Mouse (Mus musculus) embryonic facial prominence, embryonic 12.5 days (tissue): Measurements from ENCODE around the gene Slc6a18. TPM values are rescaled to one million over a fixed set of nuclear protein-coding genes. Genes with fewer than 3 reads are reported as not detected.
A peak's percentile ranks its signal among the peaks of the same experiment; 100 is the strongest.
"Not testable (repeated sequence)": the region's sequence is repeated elsewhere in the genome, so short reads cannot be mapped to it uniquely, and the experiment has no call there.

Source experiments
- ATAC-seq: fragments of 200-750 bp; cut with Nextera tagmentation; 2 replicates; pipeline ENCODE4 v1.8.0; 2017; ENCODE audit not compliant: insufficient number of reproducible peaks, insufficient read depth, low FRiP score, low TSS enrichment
- H3K27ac ChIP-seq: fragments of 300-500 bp; sonication (generic); 2 replicates; pipeline ENCODE4 v1.5.1; 2016; ENCODE audit warnings: mild to moderate bottlenecking
- H3K27me3 ChIP-seq: fragments of 300-500 bp; sonication (generic); 2 replicates; pipeline ENCODE4 v1.6.1; 2016; ENCODE audit warnings: mild to moderate bottlenecking, moderate library complexity
- H3K36me3 ChIP-seq: fragments of 300-500 bp; sonication (generic); 2 replicates; pipeline ENCODE4 v1.6.1; 2016; ENCODE audit warnings: mild to moderate bottlenecking
- H3K4me1 ChIP-seq: fragments of 300-500 bp; sonication (generic); 2 replicates; pipeline ENCODE4 v1.6.1; 2016
- H3K4me2 ChIP-seq: fragments of 300-500 bp; sonication (generic); replicated peaks from 2 replicates; pipeline ENCODE4 v1.6.1; 2016; ENCODE audit warnings: mild to moderate bottlenecking, moderate library complexity
- H3K4me3 ChIP-seq: fragments of 300-500 bp; sonication (generic); 2 replicates; pipeline ENCODE4 v1.5.1; 2016; ENCODE audit warnings: mild to moderate bottlenecking
- H3K9ac ChIP-seq: fragments of 300-500 bp; sonication (generic); 2 replicates; pipeline ENCODE4 v1.6.1; 2016; ENCODE audit warnings: mild to moderate bottlenecking, moderate library complexity
- H3K9me3 ChIP-seq: fragments of 300-500 bp; sonication (generic); 2 replicates; pipeline ENCODE4 v1.6.1; 2016; ENCODE audit warnings: mild to moderate bottlenecking, moderate library complexity
- WGBS: fragments of 180-500 bp; shearing (Covaris S2); methylation state at CpG from one replicate; pipeline ENCODE4 v1.1.7; 2016; 5-methylcytosine and 5-hydroxymethylcytosine counted together
- polyA plus RNA-seq: library from polyadenylated mRNA; unstranded; fragments of >200 nt; fragmentation: Nextera tagmentation; extraction: Ambion mirVana; gene quantifications from 2 replicates; pipeline ENCODE4 v1.2.1, GENCODE M21; 2016

Gene Slc6a18
- polyA plus RNA-seq, 1 experiment from 2014 or later, result not detected

GRCm38 (mm10) chr13:73703486-73703885 lies 25.7 kb upstream of the Slc6a18 start:
- not testable (repeated sequence) for H3K27me3 ChIP-seq, H3K27ac ChIP-seq, H3K4me2 ChIP-seq, H3K4me1 ChIP-seq, H3K9me3 ChIP-seq, H3K9ac ChIP-seq, H3K4me3 ChIP-seq, ATAC-seq, H3K36me3 ChIP-seq
- 71% methylated on average over 4 of the region's 4 CpGs for WGBS

GRCm38 (mm10) chr13:73702776-73703175 lies 25.0 kb upstream of the Slc6a18 start:
- Histone ChIP-seq H3K36me3 (no peaks in the 10 kb centered on the region), H3K4me2 (no peak overlapping the region), H3K9ac (no peak overlapping the region), H3K27me3 (no peaks in the 10 kb centered on the region), H3K4me3 (no peak overlapping the region), H3K9me3 (no peaks in the 10 kb centered on the region), H3K4me1 (no peaks in the 10 kb centered on the region), H3K27ac (no peak overlapping the region)
- 88% methylated on average over 4 of the region's 4 CpGs for WGBS
- ATAC-seq, result no peak

GRCm38 (mm10) chr13:73701161-73701883 lies 23.5 kb upstream of the Slc6a18 start:
- Histone ChIP-seq H3K9ac (no peak overlapping the region), H3K27ac (no peak overlapping the region), H3K27me3 (no peaks in the 10 kb centered on the region), H3K4me3 (no peak overlapping the region), H3K36me3 (no peaks in the 10 kb centered on the region), H3K9me3 (no peaks in the 10 kb centered on the region), H3K4me2 (no peak overlapping the region), H3K4me1 (no peaks in the 10 kb centered on the region)
- no peak for ATAC-seq
- 81% methylated on average over 9 of the region's 9 CpGs for WGBS

- no peaks in the 10 kb centered on the region for H3K27me3 ChIP-seq
- ATAC-seq, result no peak
- H3K9me3 ChIP-seq, result no peaks in the 10 kb centered on the region
- no peak overlapping the region for H3K4me3 ChIP-seq
- H3K36me3 ChIP-seq, result no peaks in the 10 kb centered on the region
- no peak overlapping the region for H3K4me2 ChIP-seq
- no peak overlapping the region for H3K9ac ChIP-seq
- no peaks in the 10 kb centered on the region for H3K4me1 ChIP-seq
- 83% methylated on average over 12 of the region's 12 CpGs for WGBS
- no peak overlapping the region for H3K27ac ChIP-seq
Observed at GRCm38 (mm10) chr13:73700554-73700953, 22.7 kb upstream of the Slc6a18 start.

- H3K4me2 ChIP-seq, result no peak overlapping the region
- ATAC-seq, result no peak
- no peak overlapping the region for H3K27ac ChIP-seq
- H3K9ac ChIP-seq, result no peak overlapping the region
- no peaks in the 10 kb centered on the region for H3K4me1 ChIP-seq
- H3K36me3 ChIP-seq, result no peaks in the 10 kb centered on the region
- no peaks in the 10 kb centered on the region for H3K9me3 ChIP-seq
- no peaks in the 10 kb centered on the region for H3K27me3 ChIP-seq
- H3K4me3 ChIP-seq, result no peak overlapping the region
- 89% methylated on average over 6 of the region's 6 CpGs for WGBS
Observed at GRCm38 (mm10) chr13:73699714-73700113, 21.9 kb upstream of the Slc6a18 start.

- no peak for ATAC-seq
- Histone ChIP-seq H3K4me2 (no peak overlapping the region), H3K27ac (no peak overlapping the region), H3K27me3 (no peaks in the 10 kb centered on the region), H3K4me1 (no peaks in the 10 kb centered on the region), H3K4me3 (no peak overlapping the region), H3K9ac (no peak overlapping the region), H3K36me3 (no peaks in the 10 kb centered on the region), H3K9me3 (no peaks in the 10 kb centered on the region)
- WGBS, result 77% methylated on average over 3 of the region's 3 CpGs
Observed at GRCm38 (mm10) chr13:73696529-73696928, 18.7 kb upstream of the Slc6a18 start.

GRCm38 (mm10) chr13:73694972-73695371 lies 17.1 kb upstream of the Slc6a18 start:
- H3K36me3 ChIP-seq, result no peaks in the 10 kb centered on the region
- no peak for ATAC-seq
- H3K4me3 ChIP-seq, result no peak overlapping the region
- H3K9me3 ChIP-seq, result no peaks in the 10 kb centered on the region
- no peak overlapping the region for H3K4me2 ChIP-seq
- H3K27ac ChIP-seq, result no peak overlapping the region
- WGBS, result 90% methylated on average over 1 of the region's 1 CpGs
- H3K4me1 ChIP-seq, result no peaks in the 10 kb centered on the region
- H3K9ac ChIP-seq, result no peak overlapping the region
- H3K27me3 ChIP-seq, result no peaks in the 10 kb centered on the region

- 57% methylated on average over 2 of the region's 2 CpGs for WGBS
Observed at GRCm38 (mm10) chr13:73693333-73693732, 15.5 kb upstream of the Slc6a18 start.

GRCm38 (mm10) chr13:73692249-73692868 lies 14.5 kb upstream of the Slc6a18 start:
- Histone ChIP-seq H3K27ac (no peak overlapping the region), H3K4me3 (no peak overlapping the region), H3K27me3 (no peaks in the 10 kb centered on the region), H3K36me3 (no peaks in the 10 kb centered on the region), H3K9ac (no peak overlapping the region), H3K4me2 (no peak overlapping the region), H3K9me3 (no peaks in the 10 kb centered on the region), H3K4me1 (no peaks in the 10 kb centered on the region)
- 32% methylated on average over 10 of the region's 10 CpGs for WGBS
- ATAC-seq, result peak; percentile 72; the same call in 1 of the 2 replicates

More at GRCm38 (mm10) chr13:73693333-73693732, 15.5 kb upstream of the Slc6a18 start:
- H3K9ac ChIP-seq, result no peak overlapping the region
- H3K36me3 ChIP-seq, result no peaks in the 10 kb centered on the region
- H3K4me3 ChIP-seq, result no peak overlapping the region
- H3K4me2 ChIP-seq, result no peak overlapping the region
- no peaks in the 10 kb centered on the region for H3K4me1 ChIP-seq
- no peaks in the 10 kb centered on the region for H3K27me3 ChIP-seq
- no peak for ATAC-seq
- no peaks in the 10 kb centered on the region for H3K9me3 ChIP-seq
- H3K27ac ChIP-seq, result no peak overlapping the region

GRCm38 (mm10) chr13:73688934-73689333 lies 11.1 kb upstream of the Slc6a18 start:
- WGBS, result 83% methylated on average over 4 of the region's 4 CpGs
- Histone ChIP-seq H3K4me3 (no peak overlapping the region), H3K9ac (no peak overlapping the region), H3K9me3 (no peaks in the 10 kb centered on the region), H3K36me3 (no peaks in the 10 kb centered on the region), H3K4me2 (no peak overlapping the region), H3K4me1 (no peaks in the 10 kb centered on the region), H3K27me3 (no peaks in the 10 kb centered on the region), H3K27ac (no peak overlapping the region)
- no peak for ATAC-seq

- Histone ChIP-seq H3K9me3 (no peaks in the 10 kb centered on the region), H3K27me3 (no peaks in the 10 kb centered on the region), H3K9ac (no peak overlapping the region), H3K27ac (no peak overlapping the region), H3K4me2 (no peak overlapping the region), H3K4me1 (no peaks in the 10 kb centered on the region), H3K4me3 (no peak overlapping the region), H3K36me3 (no peaks in the 10 kb centered on the region)
- WGBS, result 68% methylated on average over 3 of the region's 3 CpGs
- no peak for ATAC-seq
Observed at GRCm38 (mm10) chr13:73687601-73688000, 9.8 kb upstream of the Slc6a18 start.

GRCm38 (mm10) chr13:73685502-73685901 lies 7.7 kb upstream of the Slc6a18 start:
- no peaks in the 10 kb centered on the region for H3K4me1 ChIP-seq
- H3K27ac ChIP-seq, result no peak overlapping the region
- H3K36me3 ChIP-seq, result no peaks in the 10 kb centered on the region
- no peaks in the 10 kb centered on the region for H3K9me3 ChIP-seq
- no peak for ATAC-seq
- WGBS, result 79% methylated on average over 6 of the region's 6 CpGs
- no peak overlapping the region for H3K4me3 ChIP-seq
- H3K27me3 ChIP-seq, result no peaks in the 10 kb centered on the region
- no peak overlapping the region for H3K9ac ChIP-seq
- no peak overlapping the region for H3K4me2 ChIP-seq
